Mouse (Mus musculus): Measurements from ENCODE around the gene 4930415O20Rik.

DNA sequence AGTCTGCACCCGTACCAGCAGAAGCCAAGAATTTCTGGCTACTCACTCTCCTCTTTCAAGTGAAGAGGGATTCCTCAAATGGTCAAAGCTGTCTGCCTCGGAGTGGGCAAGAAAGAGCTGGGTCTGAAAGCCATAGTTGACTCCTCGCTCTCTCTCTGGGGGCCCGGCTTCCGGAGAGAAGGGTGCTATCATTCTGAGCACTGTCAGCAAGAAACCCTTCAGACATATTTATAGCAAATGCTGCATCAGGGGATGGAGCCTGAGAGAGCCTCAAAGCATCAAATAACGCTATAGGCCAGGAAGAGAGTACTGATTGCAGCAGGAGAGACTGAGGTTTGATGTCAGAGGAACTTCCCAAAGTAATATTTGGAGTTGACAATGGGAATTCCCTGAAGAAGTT, 58.7 kb downstream of the 4930415O20Rik start:
- TF ChIP-seq CTCF (IDR thresholded peaks at IDR 0.05; ENCODE audit: insufficient read depth, low read length) (no peak), POLR2A (IDR thresholded peaks at IDR 0.05; ENCODE audit: borderline replicate concordance, extremely low read depth, low read depth, low read length) (no peak)
